Mouse (Mus musculus) megakaryocyte, embryonic 14.5 days (primary cell): ENCODE measurements around the gene Gse1.

Source experiments
- FLI1 ChIP-seq: IDR thresholded peaks from 2 replicates; pipeline ENCODE4 v1.6.1; 2012; ENCODE audit warnings: low read length, inconsistent platforms, mixed read lengths
- GATA1 ChIP-seq: IDR thresholded peaks from 3 replicates; pipeline ENCODE4 v1.6.1; 2012; ENCODE audit warnings: mixed read lengths, low read length, inconsistent platforms, borderline replicate concordance

- TF ChIP-seq GATA1, result no peak
- no peak for TF ChIP-seq FLI1
These were observed 15.7 kb upstream of the Gse1 start for GRCm38 (mm10) chr8:120212596-120212995.
